Mouse (Mus musculus): Measurements from ENCODE around the gene Ifne.

- TF ChIP-seq CTCF (IDR thresholded peaks at IDR 0.05; ENCODE audit: extremely low read depth, insufficient read length, insufficient replicate concordance, low read depth, low read length) = no peak
- TF ChIP-seq POLR2A (IDR thresholded peaks at IDR 0.05; ENCODE audit: low read depth, low read length) = no peak
Measured at GRCm38 (mm10) chr4:88830523-88830922, 49.5 kb downstream of the Ifne start.
